Mouse (Mus musculus) liver, embryonic 16.5 days (tissue): Measurements from ENCODE around the gene Rnf185. TPM values are rescaled to one million over a fixed set of nuclear protein-coding genes. Genes with fewer than 3 reads are reported as not detected.
A peak's percentile ranks its signal among the peaks of the same experiment; 100 is the strongest.

Experiments used
- ATAC-seq: fragments of 200-750 bp; cut with Nextera tagmentation; 2 replicates; pipeline ENCODE4 v1.8.0; 2017; ENCODE audit warnings: low read depth, mild to moderate bottlenecking, moderate number of reproducible peaks, moderate library complexity
- H3K27ac ChIP-seq: fragments of 300-500 bp; sonication (generic); 2 replicates; pipeline ENCODE4 v1.5.1; 2014; ENCODE audit warnings: mild to moderate bottlenecking, low read length
- H3K27me3 ChIP-seq: fragments of 300-500 bp; sonication (generic); 2 replicates; pipeline ENCODE4 v1.6.1; 2014; ENCODE audit warnings: low read depth, low read length, mixed read lengths; ENCODE audit not compliant: control insufficient read depth, insufficient read depth
- H3K36me3 ChIP-seq: fragments of 300-500 bp; sonication (generic); 2 replicates; pipeline ENCODE4 v1.6.1; 2014; ENCODE audit warnings: mild to moderate bottlenecking; ENCODE audit not compliant: control insufficient read depth, insufficient read depth
- H3K4me1 ChIP-seq: fragments of 300-500 bp; sonication (generic); 2 replicates; pipeline ENCODE4 v1.6.1; 2014; ENCODE audit warnings: low read depth, low read length, mixed read lengths; ENCODE audit not compliant: control insufficient read depth
- H3K4me2 ChIP-seq: fragments of 300-500 bp; sonication (generic); 2 replicates; pipeline ENCODE4 v1.6.1; 2014; ENCODE audit warnings: low read depth, low read length, mixed read lengths
- H3K4me3 ChIP-seq: fragments of 300-500 bp; sonication (generic); 2 replicates; pipeline ENCODE4 v1.5.1; 2014; ENCODE audit warnings: low read depth, mild to moderate bottlenecking, low read length
- H3K9ac ChIP-seq: fragments of 300-500 bp; sonication (generic); 2 replicates; pipeline ENCODE4 v1.6.1; 2014; ENCODE audit warnings: low read depth, low read length
- H3K9me3 ChIP-seq: fragments of 300-500 bp; sonication (generic); replicated peaks from 2 replicates; pipeline ENCODE4 v1.6.1; 2016; ENCODE audit warnings: low read length; ENCODE audit not compliant: control insufficient read depth
- WGBS: fragments of 180-500 bp; shearing (Covaris S2); extraction: QIAGEN DNeasy Blood & Tissue Kit; methylation state at CpG from one replicate; pipeline ENCODE4 v1.1.7; 2014; ENCODE audit not compliant: insufficient replicate concordance; 5-methylcytosine and 5-hydroxymethylcytosine counted together
- polyA plus RNA-seq: library from polyadenylated mRNA; unstranded; fragments of >200 nt; fragmentation: Nextera tagmentation; extraction: Ambion mirVana; gene quantifications from 2 replicates; pipeline ENCODE4 v1.2.1, GENCODE M21; 2015

Rnf185 gene
- polyA plus RNA-seq, 1 experiment from 2014 or later = 9.0 TPM

GRCm38 (mm10) chr11:3483980-3484642, 31.9 kb upstream of the Rnf185 start:
- Histone ChIP-seq H3K27me3 (no peaks in the 10 kb centered on the region), H3K4me2 (no peak overlapping the region), H3K9ac (no peak overlapping the region), H3K4me1 (no peaks in the 10 kb centered on the region), H3K27ac (no peak overlapping the region), H3K4me3 (no peak overlapping the region), H3K9me3 (no peaks in the 10 kb centered on the region), H3K36me3 (no peaks in the 10 kb centered on the region)
- no peak for ATAC-seq
- WGBS = 51% methylated on average over 11 of the region's 11 CpGs

- Histone ChIP-seq H3K4me1 (no peaks in the 10 kb centered on the region), H3K4me2 (no peak overlapping the region), H3K36me3 (no peaks in the 10 kb centered on the region), H3K4me3 (no peak overlapping the region), H3K27me3 (no peaks in the 10 kb centered on the region), H3K9me3 (no peaks in the 10 kb centered on the region), H3K27ac (no peak overlapping the region), H3K9ac (no peak overlapping the region)
- ATAC-seq = no peak
Measured at GRCm38 (mm10) chr11:3475489-3475888, 23.3 kb upstream of the Rnf185 start.

GRCm38 (mm10) chr11:3474480-3475115, 22.4 kb upstream of the Rnf185 start:
- no peak overlapping the region for H3K4me3 ChIP-seq
- no peak for ATAC-seq
- H3K4me1 ChIP-seq = no peaks in the 10 kb centered on the region
- H3K4me2 ChIP-seq = no peak overlapping the region
- H3K27ac ChIP-seq = no peak overlapping the region
- no peaks in the 10 kb centered on the region for H3K27me3 ChIP-seq
- no peaks in the 10 kb centered on the region for H3K36me3 ChIP-seq
- no peaks in the 10 kb centered on the region for H3K9me3 ChIP-seq
- no peak overlapping the region for H3K9ac ChIP-seq
- 43% methylated on average over 7 of the region's 7 CpGs for WGBS

GRCm38 (mm10) chr11:3472484-3472883, 20.3 kb upstream of the Rnf185 start:
- H3K9me3 ChIP-seq = no peaks in the 10 kb centered on the region
- H3K4me2 ChIP-seq = no peak overlapping the region
- H3K4me1 ChIP-seq = no peaks in the 10 kb centered on the region
- H3K9ac ChIP-seq = no peak overlapping the region
- ATAC-seq = peak; percentile 59; the same call in 1 of the 2 replicates
- no peaks in the 10 kb centered on the region for H3K36me3 ChIP-seq
- H3K27ac ChIP-seq = no peak overlapping the region
- H3K4me3 ChIP-seq = no peak overlapping the region
- WGBS = 26% methylated on average over 1 of the region's 1 CpGs
- no peaks in the 10 kb centered on the region for H3K27me3 ChIP-seq

GRCm38 (mm10) chr11:3471448-3471850, 19.3 kb upstream of the Rnf185 start:
- no peak overlapping the region for H3K27ac ChIP-seq
- H3K9me3 ChIP-seq = no peaks in the 10 kb centered on the region
- H3K4me2 ChIP-seq = peak overlapping the region; percentile 21; the same call in 1 of the 2 replicates
- H3K36me3 ChIP-seq = no peaks in the 10 kb centered on the region
- no peaks in the 10 kb centered on the region for H3K27me3 ChIP-seq
- ATAC-seq = no peak; the same call in 1 of the 2 replicates
- no peak overlapping the region for H3K9ac ChIP-seq
- no peaks in the 10 kb centered on the region for H3K4me1 ChIP-seq
- no peak overlapping the region for H3K4me3 ChIP-seq
- WGBS = 36% methylated on average over 11 of the region's 11 CpGs

GRCm38 (mm10) chr11:3462846-3463245, 10.7 kb upstream of the Rnf185 start:
- WGBS = 75% methylated on average over 1 of the region's 1 CpGs
- no peaks in the 10 kb centered on the region for H3K4me1 ChIP-seq
- H3K27me3 ChIP-seq = no peaks in the 10 kb centered on the region
- no peak overlapping the region for H3K9ac ChIP-seq
- no peaks in the 10 kb centered on the region for H3K9me3 ChIP-seq
- no peaks in the 10 kb centered on the region for H3K36me3 ChIP-seq
- H3K4me3 ChIP-seq = no peak overlapping the region
- no peak overlapping the region for H3K4me2 ChIP-seq
- ATAC-seq = no peak
- H3K27ac ChIP-seq = no peak overlapping the region

- Histone ChIP-seq H3K9me3 (no peaks in the 10 kb centered on the region), H3K4me1 (peaks cover 3% of the 10 kb centered on the region; the same call in 1 of the 2 replicates), H3K4me3 (no peak overlapping the region), H3K36me3 (no peaks in the 10 kb centered on the region), H3K27me3 (no peaks in the 10 kb centered on the region), H3K27ac (peak overlapping the region; percentile 73), H3K9ac (no peak overlapping the region), H3K4me2 (no peak overlapping the region)
- 58% methylated on average over 2 of the region's 2 CpGs for WGBS
- peak; percentile 45 for ATAC-seq
Measured at GRCm38 (mm10) chr11:3459105-3459468, 6.9 kb upstream of the Rnf185 start.

- ATAC-seq = peak; percentile 84
- Histone ChIP-seq H3K9me3 (no peaks in the 10 kb centered on the region), H3K27me3 (no peaks in the 10 kb centered on the region), H3K36me3 (no peaks in the 10 kb centered on the region), H3K4me3 (no peak overlapping the region), H3K27ac (peak overlapping the region; percentile 73), H3K4me2 (peak overlapping the region; percentile 10; the same call in 1 of the 2 replicates), H3K4me1 (peaks cover 4% of the 10 kb centered on the region; the same call in 1 of the 2 replicates), H3K9ac (no peak overlapping the region)
- 56% methylated on average over 13 of the region's 13 CpGs for WGBS
Measured at GRCm38 (mm10) chr11:3458428-3459104, 6.4 kb upstream of the Rnf185 start.

GRCm38 (mm10) chr11:3456354-3456753, 4.2 kb upstream of the Rnf185 start:
- Histone ChIP-seq H3K4me3 (no peak overlapping the region), H3K4me2 (no peak overlapping the region), H3K4me1 (peaks cover 12% of the 10 kb centered on the region), H3K27me3 (no peaks in the 10 kb centered on the region), H3K27ac (no peak overlapping the region), H3K9ac (no peak overlapping the region), H3K36me3 (no peaks in the 10 kb centered on the region), H3K9me3 (no peaks in the 10 kb centered on the region)
- no peak for ATAC-seq
- 10% methylated on average over 1 of the region's 1 CpGs for whole genome bisulfite sequencing
